Mouse (Mus musculus) adrenal gland (tissue): Measurements from ENCODE around the gene Isyna1.

Experiments used
- intact Hi-C: fragments of 180-260 bp; cut with DNase I; formaldehyde crosslinking; loops from one replicate; pipeline ENCODE4 v1.15.1; 2025

Gene Isyna1

DNA sequence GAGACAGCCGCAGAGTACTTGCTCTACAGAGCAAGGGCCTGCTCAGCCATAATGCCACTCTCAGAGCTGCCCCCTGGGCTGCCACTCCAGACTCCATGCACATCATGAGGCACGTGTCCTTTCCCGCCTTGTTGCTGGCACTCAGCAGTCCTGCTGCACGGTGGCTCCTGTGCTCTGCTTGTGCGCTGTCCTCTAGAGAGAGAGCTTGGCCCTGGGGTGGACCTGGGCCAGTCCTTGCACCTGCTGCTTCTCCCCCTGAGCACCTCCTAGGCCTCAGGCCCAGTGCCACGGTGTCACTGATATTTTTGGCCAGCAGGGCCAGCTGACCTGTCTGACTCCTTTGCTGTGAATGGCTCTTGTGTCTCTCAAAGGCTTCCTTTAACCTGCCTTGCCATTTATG is 23.2 kb upstream of the Isyna1 start:
- intact Hi-C loops: no loop called here

DNA sequence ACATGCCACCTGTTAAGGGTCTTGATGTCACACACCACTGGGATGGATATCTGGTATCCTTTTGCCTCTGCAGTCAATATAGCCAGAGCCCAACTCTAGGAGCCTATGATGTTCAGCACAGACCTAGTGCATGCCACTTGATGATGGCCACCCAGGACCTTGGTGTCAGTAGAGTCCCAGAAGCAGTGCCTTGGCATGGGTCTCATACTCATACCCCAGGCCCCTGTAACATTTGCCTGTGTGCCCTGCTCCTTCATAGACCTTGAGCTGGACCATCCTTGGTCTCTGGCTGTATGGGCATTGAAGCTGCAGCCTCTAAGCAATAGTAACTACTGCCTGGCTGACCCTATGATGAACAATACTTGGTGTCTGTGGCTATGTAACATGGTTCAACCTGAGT is 19.9 kb upstream of the Isyna1 start:
- intact Hi-C loops: no loop called here

GRCm38 (mm10) chr8:70574915-70575314 is 19.3 kb upstream of the Isyna1 start:
- intact Hi-C loops: no loop called here

GRCm38 (mm10) chr8:70577207-70577606 is 17.0 kb upstream of the Isyna1 start:
- intact Hi-C loops: no loop called here

DNA sequence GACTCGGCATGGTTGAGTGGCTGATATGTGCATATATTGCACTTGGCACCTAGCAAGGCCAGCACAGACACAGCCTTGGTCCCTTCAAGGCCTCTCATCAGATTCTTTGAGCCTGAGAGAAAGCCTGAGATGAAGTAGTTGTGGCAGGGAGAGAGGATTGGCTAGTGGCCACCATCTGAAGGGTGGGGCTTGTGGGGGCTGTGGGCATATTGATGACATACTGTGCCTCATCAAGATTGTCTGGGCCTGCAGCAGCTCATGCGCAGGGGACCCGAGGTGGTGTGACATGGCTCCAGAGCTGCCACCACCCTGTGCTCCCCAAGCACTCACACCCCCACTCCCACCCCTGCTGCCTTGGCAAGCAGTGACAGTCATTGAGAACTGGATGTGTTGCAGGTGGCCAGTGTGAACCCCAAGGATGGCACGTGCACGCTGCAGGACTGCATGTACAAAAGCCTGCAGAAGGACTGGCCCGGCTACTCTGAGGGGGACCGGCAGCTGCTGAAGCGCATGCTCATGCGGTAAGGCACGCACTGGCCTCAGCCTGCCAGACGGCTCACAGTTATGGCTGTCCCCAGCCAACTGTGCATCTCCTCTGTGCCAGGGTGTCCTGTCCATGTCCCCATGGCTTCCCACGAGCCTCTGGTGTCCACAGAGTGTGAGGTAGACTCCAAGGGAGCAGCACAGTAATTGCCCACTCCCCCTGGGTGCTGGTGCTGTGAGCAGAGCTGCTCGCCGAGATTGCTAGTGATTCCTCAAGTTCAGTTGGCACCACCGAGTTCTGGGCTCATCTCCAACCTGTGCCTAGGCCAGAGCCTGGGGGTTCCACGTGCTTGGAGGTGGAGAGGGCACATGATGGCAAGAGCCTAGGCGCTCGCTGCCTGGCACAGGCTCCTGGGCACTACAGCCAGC is 10.4 kb upstream of the Isyna1 start:
- intact Hi-C loops: loop anchor here (2.0 to 10.0 kb wide), 2 partner anchors 23 to 169 kb away; no protein-coding TSS in a partner anchor

GRCm38 (mm10) chr8:70584606-70585257 is 9.4 kb upstream of the Isyna1 start:
- intact Hi-C loops: loop anchor here (2.0 to 10.0 kb wide), 3 partner anchors 24 to 170 kb away; no protein-coding TSS in a partner anchor

DNA sequence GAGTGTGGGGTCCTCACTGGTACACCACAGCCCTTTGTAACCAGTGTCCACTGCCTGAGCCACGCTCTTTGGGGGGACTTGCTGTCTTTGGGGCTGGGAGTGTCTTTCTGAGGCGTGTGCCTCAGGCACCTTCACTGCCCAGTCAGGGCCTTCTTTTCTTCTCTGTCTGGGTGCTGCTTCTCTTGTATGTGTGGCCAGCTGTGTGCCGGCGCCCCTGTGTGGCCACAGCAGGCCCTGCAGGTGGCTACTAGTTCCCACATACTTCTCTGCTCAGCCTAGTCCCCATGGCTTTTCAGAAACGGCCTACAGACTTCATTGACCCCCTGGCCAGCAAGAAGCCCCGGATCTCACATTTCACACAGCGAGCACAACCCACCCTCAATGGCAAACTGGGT is 8.9 kb upstream of the Isyna1 start:
- intact Hi-C loops: loop anchor here (2.0 to 10.0 kb wide), 3 partner anchors 24 to 170 kb away; no protein-coding TSS in a partner anchor

- intact Hi-C loops: loop anchor here (5.0 to 10.0 kb wide), 2 partner anchors 36 to 173 kb away; no protein-coding TSS in a partner anchor
Observed at GRCm38 (mm10) chr8:70587955-70588354, 6.2 kb upstream of the Isyna1 start.

DNA sequence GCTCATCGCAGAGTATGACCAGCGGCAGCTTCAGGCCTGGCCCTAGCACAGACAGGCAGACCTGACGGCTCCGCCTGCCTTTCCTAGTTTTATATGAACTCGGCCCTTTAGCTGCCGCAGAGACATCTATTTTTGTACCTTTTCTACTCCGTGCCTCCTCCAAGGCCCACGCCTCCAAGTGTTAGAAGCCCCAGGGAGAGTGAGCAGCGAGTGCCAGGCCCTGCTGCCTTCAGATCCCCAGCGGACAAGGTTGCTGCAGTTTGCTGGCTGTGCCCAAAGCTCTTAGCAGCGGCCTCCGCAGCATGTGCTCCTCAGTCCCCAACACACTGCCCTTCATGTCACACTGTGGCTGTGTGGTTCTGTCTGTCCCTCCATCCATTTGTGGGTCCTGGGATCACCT is 2.6 kb upstream of the Isyna1 start:
- intact Hi-C loops: no loop called here

- intact Hi-C loops: no loop called here
Observed at GRCm38 (mm10) chr8:70593173-70593572, 1.0 kb upstream of the Isyna1 start.

DNA sequence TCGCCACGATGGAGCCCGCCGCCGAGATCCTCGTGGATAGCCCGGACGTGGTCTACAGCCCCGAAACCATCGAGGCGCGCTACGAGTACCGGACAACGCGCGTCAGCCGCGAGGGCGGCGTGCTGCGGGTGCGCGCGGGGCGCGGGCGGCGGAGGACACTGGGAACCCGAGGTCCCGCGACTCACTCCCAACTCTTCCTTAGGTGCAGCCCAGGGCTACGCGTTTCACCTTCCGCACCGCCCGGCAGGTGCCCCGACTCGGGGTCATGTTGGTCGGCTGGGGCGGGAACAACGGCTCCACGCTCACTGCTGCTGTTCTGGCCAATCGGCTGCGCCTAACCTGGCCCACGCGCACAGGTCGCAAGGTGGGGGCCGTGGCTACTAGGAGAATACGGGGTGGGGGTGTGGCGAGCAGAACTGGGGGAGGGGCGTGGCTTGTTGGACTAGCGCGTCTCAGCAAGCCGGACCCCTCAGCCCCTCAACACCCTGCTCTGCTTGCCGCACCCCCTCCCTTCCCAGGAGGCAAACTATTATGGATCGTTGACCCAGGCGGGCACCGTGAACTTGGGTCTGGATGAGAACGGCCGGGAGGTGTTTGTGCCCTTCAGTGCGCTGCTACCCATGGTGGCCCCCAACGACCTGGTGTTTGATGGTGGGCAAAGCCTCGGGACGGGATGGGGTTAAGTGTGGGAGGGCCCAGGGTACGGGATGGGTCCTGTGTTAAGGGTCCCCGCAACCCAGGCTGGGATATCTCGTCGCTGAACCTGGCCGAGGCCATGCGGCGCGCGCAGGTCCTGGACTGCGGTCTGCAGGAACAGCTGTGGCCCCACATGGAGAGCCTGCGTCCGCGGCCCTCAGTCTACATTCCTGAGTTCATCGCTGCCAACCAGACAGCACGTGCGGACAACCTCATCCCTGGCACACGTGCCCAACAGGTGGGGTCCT is 720 bp downstream of the Isyna1 start:
- intact Hi-C loops: no loop called here

- intact Hi-C loops: no loop called here
Observed at GRCm38 (mm10) chr8:70595811-70596210, 1.6 kb downstream of the Isyna1 start.

DNA sequence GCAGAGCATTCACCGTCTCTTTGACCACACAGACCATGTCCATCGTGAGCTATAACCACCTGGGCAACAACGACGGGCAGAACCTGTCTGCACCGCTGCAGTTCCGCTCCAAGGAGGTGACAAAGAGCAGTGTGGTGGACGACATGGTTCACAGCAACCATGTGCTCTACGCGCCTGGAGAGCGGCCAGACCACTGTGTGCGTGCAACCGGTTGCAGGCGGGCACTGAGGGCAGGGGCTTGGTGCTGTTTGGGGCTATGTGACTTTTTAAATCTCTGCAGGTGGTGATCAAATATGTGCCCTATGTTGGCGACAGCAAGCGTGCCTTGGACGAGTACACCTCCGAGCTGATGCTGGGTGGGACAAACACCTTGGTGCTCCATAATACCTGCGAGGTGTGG is 2.0 kb downstream of the Isyna1 start:
- intact Hi-C loops: no loop called here

- intact Hi-C loops: no loop called here
Observed at GRCm38 (mm10) chr8:70596775-70597416, 2.7 kb downstream of the Isyna1 start.

GRCm38 (mm10) chr8:70597417-70598272 is 3.5 kb downstream of the Isyna1 start:
- intact Hi-C loops: no loop called here

DNA sequence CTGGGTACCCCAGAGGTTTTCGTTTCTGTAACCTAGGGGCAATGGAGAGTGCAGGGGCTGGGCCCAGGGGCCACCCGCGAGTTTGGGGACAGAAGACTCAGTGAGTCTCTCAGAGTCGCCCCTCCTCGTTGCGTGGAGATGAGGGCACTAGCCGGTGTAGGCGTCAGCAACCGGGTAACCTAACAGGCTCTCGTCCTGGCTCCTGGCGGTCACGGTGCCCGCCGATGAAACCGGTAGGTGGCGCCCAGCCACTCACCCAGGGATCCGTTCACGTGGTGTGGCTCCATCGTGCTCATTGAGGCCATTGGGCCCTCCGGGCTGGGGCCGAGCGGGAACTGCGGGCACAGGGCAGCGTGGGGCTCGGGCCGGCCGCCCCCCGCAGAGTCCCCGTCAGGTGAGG is 4.1 kb downstream of the Isyna1 start:
- intact Hi-C loops: no loop called here

DNA sequence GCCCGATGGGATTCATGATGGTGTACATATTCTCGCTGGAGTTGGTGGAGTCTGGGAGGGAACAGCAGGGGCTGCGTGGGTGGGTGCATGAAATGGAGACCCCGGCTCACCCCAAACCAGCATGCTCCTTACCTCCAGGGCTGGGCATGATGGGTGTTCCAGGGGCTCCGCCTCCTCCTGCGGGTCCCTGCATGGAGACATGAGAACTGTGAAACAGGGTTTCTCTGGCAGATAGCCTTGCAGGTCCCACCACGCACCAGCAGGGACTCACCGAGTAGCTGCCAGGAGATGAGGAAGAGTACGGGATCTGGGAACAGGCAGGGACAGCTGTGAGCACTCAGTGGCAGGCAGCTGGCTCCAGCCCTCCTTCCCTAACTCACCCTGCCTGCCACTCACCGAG is 4.5 kb downstream of the Isyna1 start:
- intact Hi-C loops: no loop called here

DNA sequence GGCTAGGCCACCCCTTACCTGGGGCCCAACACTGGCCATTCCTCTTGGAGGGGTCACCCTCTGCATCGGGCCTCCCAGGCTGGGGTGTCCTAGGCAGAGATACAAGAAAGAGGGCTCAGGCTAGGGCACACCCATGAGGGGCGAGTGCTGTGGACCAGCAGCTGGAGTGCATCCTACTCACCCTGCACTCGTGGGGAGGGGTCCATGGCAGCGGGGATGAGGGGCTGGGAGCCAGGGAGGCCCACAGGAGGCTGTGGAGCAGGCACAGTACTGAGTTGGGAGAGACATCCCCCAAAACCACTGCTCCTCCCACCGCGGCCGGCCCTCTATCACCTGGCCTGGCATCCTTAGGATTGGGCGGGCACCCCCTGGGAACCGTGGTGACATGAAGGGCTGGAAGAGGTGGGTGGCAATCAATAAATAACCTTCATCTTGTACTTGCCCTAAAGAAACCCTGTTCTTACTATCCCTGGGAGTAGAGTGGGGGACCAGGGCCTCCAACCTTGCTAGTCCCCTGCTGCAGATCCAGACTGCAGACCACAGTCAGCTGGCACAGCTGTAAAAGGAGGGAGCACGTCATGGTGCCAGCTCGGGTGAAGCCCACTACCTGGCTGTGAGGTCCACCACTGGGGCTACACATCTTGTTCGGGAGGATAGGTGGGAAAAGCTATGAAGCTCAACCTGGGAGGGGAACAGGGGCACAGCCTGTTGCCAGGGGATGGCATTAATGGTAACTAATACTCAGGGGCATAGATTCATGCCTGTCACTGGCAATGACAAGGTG is 5.5 kb downstream of the Isyna1 start:
- intact Hi-C loops: no loop called here
